Mouse (Mus musculus) spleen, adult 2 months (tissue): ENCODE results near the gene Fgfr2.

Source experiments
- CTCF ChIP-seq: fragments of 200-500 bp; IDR thresholded peaks from 2 replicates; pipeline ENCODE4 v1.5.1; 2011; ENCODE audit warnings: mild to moderate bottlenecking, inconsistent platforms; ENCODE audit not compliant: insufficient read depth, insufficient read length, insufficient replicate concordance; ENCODE audit errors: extremely low read depth
- POLR2A ChIP-seq: fragments of 200-500 bp; IDR thresholded peaks from 2 replicates; pipeline ENCODE4 v1.6.1; 2011; ENCODE audit warnings: low read depth, low read length, inconsistent platforms

DNA sequence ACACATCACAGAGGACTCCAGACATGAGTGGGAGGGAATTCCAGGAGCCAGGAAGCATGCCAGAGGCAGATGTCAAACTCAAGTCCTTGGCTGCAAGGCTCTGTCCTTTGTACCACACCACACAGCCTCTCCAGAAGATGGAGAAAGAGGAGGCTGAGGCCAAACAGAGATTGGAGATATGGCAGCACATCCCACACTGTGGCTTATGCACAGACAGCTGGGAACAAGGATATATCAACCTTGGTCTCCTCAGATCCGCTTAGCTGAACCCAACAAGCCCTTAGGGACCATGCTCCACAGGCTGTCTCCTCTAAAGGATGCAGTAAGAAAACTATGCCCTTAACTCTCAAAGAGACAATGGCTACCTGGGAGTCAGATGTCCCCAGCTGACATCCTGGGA is 751.3 kb downstream of the Fgfr2 start:
- TF ChIP-seq CTCF (no peak), POLR2A (no peak)
